Mouse (Mus musculus) induced T-regulatory cell, adult 2 months (primary cell): Measurements from ENCODE around the gene Cyp2c38.
"Not testable (repeated sequence)": the region's sequence is repeated elsewhere in the genome, so short reads cannot be mapped to it uniquely, and the experiment has no call there.

Experiments used
- DNase-seq: peaks from one replicate; pipeline ENCODE4 v3.0.0-alpha.2; 2012; ENCODE audit warnings: low read depth

The Cyp2c38 gene

DNA sequence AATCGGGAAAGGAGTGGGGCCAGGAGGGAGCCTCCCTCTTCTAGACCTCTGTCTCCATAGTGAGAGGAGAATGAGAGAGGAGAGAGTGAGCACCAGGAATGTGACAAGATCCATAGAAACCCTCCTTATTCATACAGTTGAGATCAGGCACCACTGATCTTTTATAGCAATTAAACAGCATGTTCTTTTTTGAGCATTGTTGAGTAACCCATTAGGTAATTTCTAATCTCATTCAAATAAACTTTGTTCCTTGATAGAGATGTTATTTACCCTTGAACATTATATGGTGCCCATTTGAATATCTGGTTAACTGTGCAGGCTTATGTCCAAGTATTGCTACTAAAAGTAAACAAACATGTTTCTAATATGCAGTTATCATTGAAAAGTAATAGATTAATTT lies at the start of gene Cyp2c38:
TSS of gene Cyp2c38 (minus strand) at position 135 of the 400 bp plus-strand sequence.
- DNase-seq = no peak

DNA sequence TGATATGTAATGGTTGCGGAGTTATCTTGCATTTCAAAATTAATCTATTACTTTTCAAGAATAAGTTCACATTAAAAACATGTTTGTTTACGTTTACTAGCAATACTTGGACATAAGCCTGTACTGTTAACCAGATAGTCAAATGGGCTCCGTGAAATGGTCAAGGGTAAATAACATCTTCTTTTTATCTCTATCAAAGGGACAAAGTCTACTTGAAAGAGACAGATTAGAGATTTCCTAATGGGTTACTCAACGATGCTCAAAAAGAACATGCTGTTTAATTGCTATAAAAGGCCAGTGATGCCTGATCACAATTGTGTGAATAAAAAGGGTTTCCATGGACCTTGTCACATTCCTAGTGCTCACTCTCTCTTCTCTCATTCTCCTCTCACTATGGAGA lies 47.7 kb upstream of the Cyp2c38 start, which contains the start of gene Cyp2c39:
TSS of gene Cyp2c39 (plus strand) at position 329 of the 400 bp plus-strand sequence.
- DNase-seq = no peak

DNA sequence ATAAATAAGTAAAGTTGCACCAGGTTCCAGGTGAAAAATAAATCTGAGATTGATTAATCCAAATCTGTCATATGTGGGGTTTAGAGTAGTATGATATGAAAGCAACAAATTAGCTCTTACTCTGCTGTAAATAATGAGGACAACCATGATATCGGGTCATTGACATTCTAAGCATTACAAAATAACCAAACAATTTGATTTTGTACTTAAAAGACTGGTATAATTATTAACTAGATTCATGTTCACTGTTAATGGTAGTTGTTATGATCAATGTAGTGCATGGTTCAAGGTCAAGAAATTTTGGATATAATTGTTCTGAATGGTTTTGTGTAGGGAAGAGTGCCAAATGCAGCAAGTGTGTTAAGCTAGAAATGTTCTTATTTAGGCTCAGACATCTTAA lies 46.7 kb upstream of the Cyp2c38 start:
- no peak for DNase-seq

DNA sequence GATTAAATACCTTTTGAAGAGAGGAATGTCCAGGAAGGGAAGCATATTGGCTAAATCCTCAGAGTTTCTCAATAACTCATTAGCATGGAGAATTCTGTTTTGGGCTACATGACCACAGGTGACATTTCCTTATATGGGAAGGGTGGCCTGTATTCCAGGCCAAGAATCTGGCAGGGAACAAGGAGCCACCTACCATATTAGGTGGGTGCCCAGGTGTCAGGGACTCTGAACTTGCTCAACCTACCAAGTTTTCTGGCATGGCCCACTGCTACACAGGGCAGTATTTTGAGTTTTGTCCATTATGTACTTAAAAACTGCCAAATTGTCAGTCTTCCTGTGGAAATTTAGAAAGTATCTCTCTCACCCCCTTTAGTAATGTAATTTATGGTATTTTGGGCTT lies 43.5 kb upstream of the Cyp2c38 start:
- DNase-seq = no peak

DNA sequence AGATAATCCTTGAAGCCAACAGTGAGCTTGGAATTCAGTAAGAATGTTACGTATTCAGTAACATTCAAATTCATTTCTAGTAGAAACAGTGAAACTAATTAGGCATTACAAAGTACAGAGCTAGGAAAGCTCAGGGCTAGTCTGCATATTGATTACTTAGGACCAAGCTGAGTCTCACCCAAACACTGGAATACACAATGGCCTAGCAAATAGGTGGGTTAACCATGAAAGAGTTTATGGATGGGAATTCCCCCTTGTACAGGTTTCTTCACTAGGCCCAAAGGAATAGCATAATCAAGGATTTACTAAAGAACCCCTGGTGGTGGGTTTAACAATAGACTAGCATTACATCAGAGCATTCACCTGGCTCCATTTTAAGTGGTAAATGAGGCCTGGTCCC lies 21.1 kb upstream of the Cyp2c38 start:
- not testable (repeated sequence) for DNase-seq

DNA sequence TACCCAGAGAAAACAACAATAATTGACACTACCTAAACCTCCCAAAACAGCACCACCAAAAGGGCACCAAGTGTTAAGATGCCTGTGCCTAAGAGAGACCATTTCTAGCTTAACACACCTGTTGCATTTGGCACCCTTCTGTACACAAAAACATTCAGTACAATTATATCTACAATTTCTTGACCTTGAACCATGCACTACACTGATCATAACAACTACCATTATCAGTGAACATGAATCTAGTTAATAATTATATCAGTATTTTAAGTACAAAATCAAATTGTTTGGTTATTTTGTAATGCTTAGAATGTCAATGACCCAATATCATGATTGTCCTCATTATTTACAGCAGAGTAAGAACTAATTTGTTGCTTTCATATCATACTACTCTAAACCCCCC lies 1.0 kb upstream of the Cyp2c38 start:
- no peak for DNase-seq
